Mouse (Mus musculus): ENCODE measurements around the gene Alg11. TPM values are rescaled to one million over a fixed set of nuclear protein-coding genes. Genes with fewer than 3 reads are reported as not detected.

Gene Alg11
- polyA plus RNA-seq, 1 experiment from 2014 or later = 30.3 TPM

DNA sequence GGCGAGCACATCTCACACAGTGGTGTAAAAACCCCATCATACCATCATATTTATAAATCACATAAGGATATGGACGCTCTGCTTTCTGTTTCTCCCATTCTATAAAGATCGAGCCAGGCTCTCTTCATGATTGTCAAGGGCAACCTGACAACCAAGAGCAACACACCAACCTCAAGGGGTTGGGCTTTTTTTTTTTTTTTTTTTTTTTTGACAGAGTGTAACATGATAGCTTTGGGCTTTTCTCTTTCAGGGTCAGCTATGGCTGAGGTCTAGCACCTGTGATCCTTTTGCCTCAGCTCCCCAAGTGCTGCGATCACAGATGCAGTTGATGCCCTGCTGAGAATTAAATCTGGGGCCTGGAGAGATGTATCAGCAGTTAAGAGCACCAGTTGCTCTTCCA is 46.5 kb downstream of the Alg11 start:
- no peak overlapping the region for H3K4me3 ChIP-seq
- no peak for DNase-seq (ENCODE audit: low spot score)
- no peak overlapping the region for H3K27ac ChIP-seq
- H3K36me3 ChIP-seq = no peaks in the 10 kb centered on the region
- H3K9me3 ChIP-seq = no peaks in the 10 kb centered on the region
- 79% methylated on average over 4 of the region's 4 CpGs for WGBS
- H3K27me3 ChIP-seq (ENCODE audit: insufficient read depth, poor library complexity, severe bottlenecking) = no peaks in the 10 kb centered on the region
- H3K4me1 ChIP-seq (replicated peaks) = no peaks in the 10 kb centered on the region

Other genes with a start within 250 kb of the Alg11 start
- not detected in 2 replicates for gene Defb50, start 237.2 kb upstream of the Alg11 start, polyA plus RNA-seq (2016; fragmentation: Nextera tagmentation; extraction: Ambion mirVana)
- gene Defb2, start 220.8 kb upstream of the Alg11 start, polyA plus RNA-seq (2016; fragmentation: Nextera tagmentation; extraction: Ambion mirVana) = not detected in 2 replicates
- gene Defb10, start 201.8 kb upstream of the Alg11 start, polyA plus RNA-seq (2016; fragmentation: Nextera tagmentation; extraction: Ambion mirVana) = not detected in 2 replicates
- 0.65 TPM in 1 of 2 replicates, not detected in the other for gene Defb9, start 175.3 kb upstream of the Alg11 start, polyA plus RNA-seq (2016; fragmentation: Nextera tagmentation; extraction: Ambion mirVana)
- gene Defb11, start 154.3 kb upstream of the Alg11 start, polyA plus RNA-seq (2016; fragmentation: Nextera tagmentation; extraction: Ambion mirVana) = 1.1 and 13.9 TPM in 2 replicates
- gene Defb15, start 128.0 kb upstream of the Alg11 start, polyA plus RNA-seq (2016; fragmentation: Nextera tagmentation; extraction: Ambion mirVana) = not detected in 2 replicates
- not detected in 2 replicates for gene Defb35, start 122.4 kb upstream of the Alg11 start, polyA plus RNA-seq (2016; fragmentation: Nextera tagmentation; extraction: Ambion mirVana)
- not detected in 2 replicates for gene Defb13, start 114.0 kb upstream of the Alg11 start, polyA plus RNA-seq (2016; fragmentation: Nextera tagmentation; extraction: Ambion mirVana)
- gene Fam90a1a, start 102.0 kb upstream of the Alg11 start, polyA plus RNA-seq (2016; fragmentation: Nextera tagmentation; extraction: Ambion mirVana) = not detected in 2 replicates
- not detected in 2 replicates for gene Ccdc70, start 90.9 kb upstream of the Alg11 start, polyA plus RNA-seq (2016; fragmentation: Nextera tagmentation; extraction: Ambion mirVana)
- 2.5 TPM in 2 replicates for gene Atp7b, start 416 bp upstream of the Alg11 start, polyA plus RNA-seq (2016; fragmentation: Nextera tagmentation; extraction: Ambion mirVana)
- gene Nek5, start 64.3 kb downstream of the Alg11 start, polyA plus RNA-seq (2016; fragmentation: Nextera tagmentation; extraction: Ambion mirVana) = 0.29 and 0.69 TPM in 2 replicates
- 7.6 and 9.1 TPM in 2 replicates for gene Nek3, start 105.7 kb downstream of the Alg11 start, polyA plus RNA-seq (2016; fragmentation: Nextera tagmentation; extraction: Ambion mirVana)
- gene Ckap2, start 125.1 kb downstream of the Alg11 start, polyA plus RNA-seq (2016; fragmentation: Nextera tagmentation; extraction: Ambion mirVana) = 37.5 and 46.4 TPM in 2 replicates
- gene Vps36, start 132.1 kb downstream of the Alg11 start, polyA plus RNA-seq (2016; fragmentation: Nextera tagmentation; extraction: Ambion mirVana) = 31.1 and 38.2 TPM in 2 replicates
- gene Thsd1, start 166.6 kb downstream of the Alg11 start, polyA plus RNA-seq (2016; fragmentation: Nextera tagmentation; extraction: Ambion mirVana) = 9.2 and 11.4 TPM in 2 replicates
- not detected in 2 replicates for gene Tpte, start 222.7 kb downstream of the Alg11 start, polyA plus RNA-seq (2016; fragmentation: Nextera tagmentation; extraction: Ambion mirVana)